Mouse (Mus musculus): ENCODE measurements around the gene Mfsd11. TPM values are rescaled to one million over a fixed set of nuclear protein-coding genes. Genes with fewer than 3 reads are reported as not detected.

The Mfsd11 gene
- 32.2 and 35.5 TPM in 2 replicates for polyA plus RNA-seq (2015; fragmentation: Nextera tagmentation; extraction: Ambion mirVana)

- Histone ChIP-seq H3K36me3 (peaks cover 52% of the 10 kb centered on the region), H3K27me3 (replicated peaks) (no peaks in the 10 kb centered on the region), H3K4me1 (peaks cover 49% of the 10 kb centered on the region), H3K9ac (peak within 1 kb of the TSS; percentile 99), H3K27ac (replicated peaks) (peak within 1 kb of the TSS; percentile 100), H3K4me3 (peak within 1 kb of the TSS; percentile 99), H3K4me2 (peak within 1 kb of the TSS; percentile 86), H3K9me3 (no peaks in the 10 kb centered on the region)
- ATAC-seq (ENCODE audit: extremely low read depth, insufficient number of reproducible peaks, low FRiP score, low TSS enrichment): peak; percentile 71
- WGBS: under 1% methylated on average over 89 of the region's 91 CpGs
Measured at GRCm38 (mm10) chr11:116852291-116852890, at the start of gene Mfsd11. Gene Mfsd11 (plus strand): TSS chr11:116852440.

- no peak overlapping the region for H3K4me2 ChIP-seq
- ATAC-seq (ENCODE audit: extremely low read depth, insufficient number of reproducible peaks, low FRiP score, low TSS enrichment): no peak
- H3K36me3 ChIP-seq: no peaks in the 10 kb centered on the region
- peaks cover 17% of the 10 kb centered on the region for H3K4me1 ChIP-seq
- no peak overlapping the region for H3K4me3 ChIP-seq
- no peak overlapping the region for H3K9ac ChIP-seq
- 84% methylated on average over 5 of the region's 5 CpGs for WGBS
- no peaks in the 10 kb centered on the region for H3K27me3 ChIP-seq (replicated peaks)
- H3K9me3 ChIP-seq: no peaks in the 10 kb centered on the region
- H3K27ac ChIP-seq (replicated peaks): no peak overlapping the region
Measured at GRCm38 (mm10) chr11:116802709-116803108, 49.5 kb upstream of the Mfsd11 start.

- Histone ChIP-seq H3K27ac (replicated peaks) (peak overlapping the region; percentile 77), H3K4me3 (no peak overlapping the region), H3K9me3 (no peaks in the 10 kb centered on the region), H3K36me3 (peaks cover 3% of the 10 kb centered on the region; the same call in 1 of the 2 replicates), H3K9ac (0 out of 2 replicates have a peak overlapping the region, but pooled peaks have one; percentile 33), H3K4me2 (no peak overlapping the region), H3K4me1 (peaks cover 27% of the 10 kb centered on the region), H3K27me3 (replicated peaks) (peaks cover 6% of the 10 kb centered on the region; the same call in 1 of the 2 replicates)
- 64% methylated on average over 15 of the region's 15 CpGs for WGBS
- ATAC-seq (ENCODE audit: extremely low read depth, insufficient number of reproducible peaks, low FRiP score, low TSS enrichment): no peak
Measured at GRCm38 (mm10) chr11:116806136-116807071, 45.8 kb upstream of the Mfsd11 start.

- peaks cover 3% of the 10 kb centered on the region; the same call in 1 of the 2 replicates for H3K36me3 ChIP-seq
- no peak overlapping the region for H3K4me3 ChIP-seq
- H3K27me3 ChIP-seq (replicated peaks): peaks cover 6% of the 10 kb centered on the region; the same call in 1 of the 2 replicates
- peaks cover 34% of the 10 kb centered on the region for H3K4me1 ChIP-seq
- WGBS: 50% methylated on average over 7 of the region's 7 CpGs
- H3K4me2 ChIP-seq: no peak overlapping the region
- no peak for ATAC-seq (ENCODE audit: extremely low read depth, insufficient number of reproducible peaks, low FRiP score, low TSS enrichment)
- H3K9me3 ChIP-seq: no peaks in the 10 kb centered on the region
- no peak overlapping the region for H3K9ac ChIP-seq
- H3K27ac ChIP-seq (replicated peaks): peak overlapping the region; percentile 77
Measured at GRCm38 (mm10) chr11:116807116-116807515, 45.1 kb upstream of the Mfsd11 start.

DNA sequence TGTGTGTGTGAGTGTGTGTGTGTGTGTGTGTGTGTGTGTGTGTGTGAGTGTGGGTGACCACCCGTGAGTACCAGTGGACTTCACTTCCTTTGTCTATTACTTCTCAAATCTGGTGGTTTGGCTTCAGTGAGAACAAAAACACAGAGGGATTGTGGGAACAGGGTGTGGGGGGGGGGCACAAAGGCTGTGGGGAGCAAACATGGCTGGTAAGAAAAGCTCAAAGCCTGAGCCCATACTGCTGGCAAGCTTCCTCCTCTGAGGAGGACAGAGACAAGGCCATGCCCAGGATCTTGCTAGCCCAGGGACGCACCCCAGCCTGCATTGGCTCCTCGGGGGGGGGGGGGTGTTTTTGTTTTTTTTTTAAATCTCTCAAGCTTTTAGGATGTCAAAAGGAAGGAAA lies 44.7 kb upstream of the Mfsd11 start:
- Histone ChIP-seq H3K4me3 (no peak overlapping the region), H3K36me3 (peaks cover 3% of the 10 kb centered on the region; the same call in 1 of the 2 replicates), H3K4me1 (peaks cover 38% of the 10 kb centered on the region), H3K9ac (peak overlapping the region; percentile 48), H3K27me3 (replicated peaks) (peaks cover 6% of the 10 kb centered on the region; the same call in 1 of the 2 replicates), H3K4me2 (no peak overlapping the region), H3K27ac (replicated peaks) (peak overlapping the region; percentile 77), H3K9me3 (no peaks in the 10 kb centered on the region)
- ATAC-seq (ENCODE audit: extremely low read depth, insufficient number of reproducible peaks, low FRiP score, low TSS enrichment): no peak
- 75% methylated on average over 2 of the region's 3 CpGs for WGBS

- H3K27ac ChIP-seq (replicated peaks): peak overlapping the region; percentile 77
- H3K4me3 ChIP-seq: no peak overlapping the region
- peaks cover 6% of the 10 kb centered on the region; the same call in 1 of the 2 replicates for H3K27me3 ChIP-seq (replicated peaks)
- H3K36me3 ChIP-seq: peaks cover 3% of the 10 kb centered on the region; the same call in 1 of the 2 replicates
- 21% methylated on average over 7 of the region's 7 CpGs for WGBS
- ATAC-seq (ENCODE audit: extremely low read depth, insufficient number of reproducible peaks, low FRiP score, low TSS enrichment): no peak
- H3K9me3 ChIP-seq: no peaks in the 10 kb centered on the region
- no peak overlapping the region for H3K4me2 ChIP-seq
- peak overlapping the region; percentile 48; the same call in 1 of the 2 replicates for H3K9ac ChIP-seq
- peaks cover 43% of the 10 kb centered on the region for H3K4me1 ChIP-seq
Measured at GRCm38 (mm10) chr11:116807938-116808606, 44.2 kb upstream of the Mfsd11 start.

DNA sequence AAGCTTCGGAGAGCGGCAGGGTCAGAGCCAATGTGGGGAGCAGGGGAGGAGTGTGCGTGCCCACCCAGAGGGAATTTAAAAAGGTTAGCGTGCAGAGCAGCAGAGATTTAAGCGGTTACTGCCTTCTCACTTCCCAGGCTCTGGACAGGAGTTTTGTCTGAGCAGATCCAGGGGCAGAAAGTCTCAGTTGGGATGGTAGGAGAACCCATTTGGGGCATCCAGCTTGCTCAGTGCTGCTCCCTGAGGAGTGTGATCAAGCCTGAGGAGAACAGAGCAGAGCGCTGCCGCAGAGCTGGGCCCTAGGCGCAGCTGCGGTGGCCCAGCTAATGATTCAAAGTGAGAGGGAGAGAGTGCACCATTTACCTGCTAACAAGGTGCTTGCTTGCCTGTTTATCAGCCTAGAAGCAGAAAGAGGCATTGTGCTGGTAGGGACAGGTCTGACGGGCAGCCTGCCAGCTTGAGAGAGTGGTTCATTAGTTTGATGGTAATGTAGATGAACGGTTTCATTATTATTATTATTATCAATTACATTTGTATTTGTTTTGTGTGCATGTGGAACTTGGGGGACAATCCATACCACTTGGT lies 43.3 kb upstream of the Mfsd11 start:
- Histone ChIP-seq H3K27me3 (replicated peaks) (peaks cover 6% of the 10 kb centered on the region; the same call in 1 of the 2 replicates), H3K4me3 (no peak overlapping the region), H3K9me3 (no peaks in the 10 kb centered on the region), H3K27ac (replicated peaks) (no peak overlapping the region), H3K36me3 (peaks cover 3% of the 10 kb centered on the region; the same call in 1 of the 2 replicates), H3K4me1 (peaks cover 51% of the 10 kb centered on the region), H3K4me2 (no peak overlapping the region), H3K9ac (peak overlapping the region; percentile 40; the same call in 1 of the 2 replicates)
- no peak for ATAC-seq (ENCODE audit: extremely low read depth, insufficient number of reproducible peaks, low FRiP score, low TSS enrichment)
- WGBS: 74% methylated on average over 11 of the region's 11 CpGs

- Histone ChIP-seq H3K4me3 (no peak overlapping the region), H3K9ac (no peak overlapping the region), H3K27ac (replicated peaks) (no peak overlapping the region), H3K9me3 (no peaks in the 10 kb centered on the region), H3K4me2 (no peak overlapping the region), H3K27me3 (replicated peaks) (peaks cover 6% of the 10 kb centered on the region; the same call in 1 of the 2 replicates), H3K4me1 (peaks cover 58% of the 10 kb centered on the region), H3K36me3 (peaks cover 3% of the 10 kb centered on the region; the same call in 1 of the 2 replicates)
- ATAC-seq (ENCODE audit: extremely low read depth, insufficient number of reproducible peaks, low FRiP score, low TSS enrichment): no peak
- WGBS: 77% methylated on average over 8 of the region's 8 CpGs
Measured at GRCm38 (mm10) chr11:116809520-116809919, 42.7 kb upstream of the Mfsd11 start.

DNA sequence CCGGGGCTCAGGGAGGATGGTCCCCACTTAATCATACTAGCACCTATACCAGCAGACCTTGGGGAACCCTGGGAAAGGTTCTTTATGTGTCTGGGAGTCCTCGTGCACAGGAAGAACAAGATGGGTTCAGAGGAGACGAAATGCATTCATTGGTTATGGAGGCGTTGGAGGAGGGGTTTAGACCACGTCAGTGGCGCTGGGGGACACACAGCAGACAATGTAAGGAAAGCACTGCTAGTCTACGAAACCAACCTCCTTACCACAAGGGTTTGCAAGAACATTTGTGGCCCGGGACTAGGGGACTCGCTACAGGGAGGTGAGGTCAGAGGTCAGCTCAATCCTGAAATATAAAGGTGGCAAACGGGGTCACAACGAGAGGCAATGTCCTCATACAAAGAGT lies 41.7 kb upstream of the Mfsd11 start:
- H3K27ac ChIP-seq (replicated peaks): no peak overlapping the region
- no peak overlapping the region for H3K4me3 ChIP-seq
- peaks cover 3% of the 10 kb centered on the region; the same call in 1 of the 2 replicates for H3K36me3 ChIP-seq
- H3K4me1 ChIP-seq: peaks cover 68% of the 10 kb centered on the region
- WGBS: 77% methylated on average over 11 of the region's 11 CpGs
- H3K4me2 ChIP-seq: peak overlapping the region; percentile 80; the same call in 1 of the 2 replicates
- peaks cover 6% of the 10 kb centered on the region; the same call in 1 of the 2 replicates for H3K27me3 ChIP-seq (replicated peaks)
- no peaks in the 10 kb centered on the region for H3K9me3 ChIP-seq
- no peak for ATAC-seq (ENCODE audit: extremely low read depth, insufficient number of reproducible peaks, low FRiP score, low TSS enrichment)
- no peak overlapping the region; the same call in 1 of the 2 replicates for H3K9ac ChIP-seq
